Mouse (Mus musculus): ENCODE results near the gene Atp8a1.

GRCm38 (mm10) chr5:67654572-67654971 lies 192.7 kb downstream of the Atp8a1 start:
- no peak for TF ChIP-seq TAL1 (IDR thresholded peaks at IDR 0.05; ENCODE audit: low read length)
- no peak for TF ChIP-seq GATA1 (IDR thresholded peaks at IDR 0.05; ENCODE audit: low read length)

All from erythroblast, embryonic 14.5 days (primary cell).